Mouse (Mus musculus) left cerebral cortex, postnatal 10 days (tissue): ENCODE results near the gene Nutf2-ps1. TPM values are rescaled to one million over a fixed set of nuclear protein-coding genes. Genes with fewer than 3 reads are reported as not detected.

Experiments used
- DNase-seq, 2 experiments: peaks; one replicate each; pipeline ENCODE4 v3.0.0; 2021 to 2022; ENCODE audit warnings: low spot score in 2 of 2, mixed read lengths in 1 of 2; ENCODE audit errors: extremely low spot score in 1 of 2
- intact Hi-C: fragments of 180-260 bp; cut with DNase I; formaldehyde crosslinking; loops from one replicate; pipeline ENCODE4 v1.15.1; 2025
- total RNA-seq, 2 experiments: library from RNA; stranded (reverse); gene quantifications; 2 replicates each; pipeline ENCODE4 v1.2.3; 2021

Nutf2-ps1 gene
- total RNA-seq, 2 experiments from 2014 or later: 53.6 to 63.8 TPM

GRCm38 (mm10) chr19:53539296-53539695, 49.6 kb downstream of the Nutf2-ps1 start:
- DNase-seq: no peak
- intact Hi-C loops: no loop called here

GRCm38 (mm10) chr19:53538796-53539195, 50.1 kb downstream of the Nutf2-ps1 start:
- intact Hi-C loops: no loop called here
- no peak for DNase-seq

Other genes starting within 250 kb of the Nutf2-ps1 start
- not detected for gene Gm10197, start 217.3 kb downstream of the Nutf2-ps1 start, total RNA-seq
- 10 to 100 TPM; 32.3 to 38.3 TPM for gene Smndc1, start 198.5 kb downstream of the Nutf2-ps1 start, total RNA-seq
- 1 to 10 TPM; 5.4 to 5.5 TPM for gene Dusp5, start 60.0 kb downstream of the Nutf2-ps1 start, total RNA-seq
- 10 to 100 TPM; 33.9 to 36.3 TPM for gene Smc3, start 11.3 kb upstream of the Nutf2-ps1 start, total RNA-seq
- gene Rbm20, start 88.2 kb upstream of the Nutf2-ps1 start, total RNA-seq: 1 to 10 TPM; 1.9 to 2.4 TPM